Mouse (Mus musculus): Measurements from ENCODE around the gene Ltbp1. TPM values are rescaled to one million over a fixed set of nuclear protein-coding genes. Genes with fewer than 3 reads are reported as not detected.

Ltbp1 gene
- 6.6 and 12.2 TPM in 2 replicates for polyA plus RNA-seq (2012; rRNA removed)

DNA sequence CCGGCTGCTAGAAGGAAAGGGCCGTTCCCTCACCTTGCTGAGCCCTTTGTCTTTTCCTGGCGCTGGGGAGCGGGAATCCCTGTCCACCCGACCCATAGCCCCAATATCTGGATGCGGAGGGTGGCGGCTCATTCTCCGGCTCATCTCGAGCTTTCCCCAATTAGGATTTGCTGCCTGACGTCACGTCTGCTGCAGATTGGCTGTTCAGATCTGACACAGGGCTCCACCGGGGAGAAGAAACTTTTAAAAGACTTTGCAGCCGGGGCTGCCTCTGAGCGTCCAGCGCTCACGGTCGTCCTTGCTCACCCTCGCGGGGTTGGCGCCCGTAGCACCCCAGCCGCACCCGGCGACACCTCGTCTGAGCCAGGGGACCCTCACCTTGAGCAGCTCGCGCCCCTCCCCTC, at the start of gene Ltbp1:
Gene Ltbp1 (plus strand): TSS at position 288 of the 404 bp plus-strand sequence.
- 1% methylated on average over 26 of the region's 27 CpGs for WGBS
- H3K36me3 ChIP-seq (ENCODE audit: control insufficient read depth, insufficient read depth, low read length) = no peaks in the 10 kb centered on the region
- H3K27me3 ChIP-seq (ENCODE audit: control insufficient read depth, insufficient read depth, low read length) = peaks cover 22% of the 10 kb centered on the region
- TF ChIP-seq CTCF (IDR thresholded peaks at IDR 0.05; ENCODE audit: extremely low read depth, insufficient read length, insufficient replicate concordance, low read depth, low read length) (no peak), POLR2A (IDR thresholded peaks at IDR 0.05; ENCODE audit: low read depth, low read length) (peak; percentile 38; the same call in 1 of the 2 replicates)
- H3K27ac ChIP-seq (ENCODE audit: insufficient read depth, low read depth, low read length) = peak within 1 kb of the TSS; percentile 61
- peaks cover 1% of the 10 kb centered on the region; the same call in 1 of the 2 replicates for H3K4me1 ChIP-seq (ENCODE audit: control insufficient read depth, insufficient read depth, insufficient read length, low read length)
- H3K4me3 ChIP-seq (ENCODE audit: low read depth, low read length) = peak within 1 kb of the TSS; percentile 69

DNA sequence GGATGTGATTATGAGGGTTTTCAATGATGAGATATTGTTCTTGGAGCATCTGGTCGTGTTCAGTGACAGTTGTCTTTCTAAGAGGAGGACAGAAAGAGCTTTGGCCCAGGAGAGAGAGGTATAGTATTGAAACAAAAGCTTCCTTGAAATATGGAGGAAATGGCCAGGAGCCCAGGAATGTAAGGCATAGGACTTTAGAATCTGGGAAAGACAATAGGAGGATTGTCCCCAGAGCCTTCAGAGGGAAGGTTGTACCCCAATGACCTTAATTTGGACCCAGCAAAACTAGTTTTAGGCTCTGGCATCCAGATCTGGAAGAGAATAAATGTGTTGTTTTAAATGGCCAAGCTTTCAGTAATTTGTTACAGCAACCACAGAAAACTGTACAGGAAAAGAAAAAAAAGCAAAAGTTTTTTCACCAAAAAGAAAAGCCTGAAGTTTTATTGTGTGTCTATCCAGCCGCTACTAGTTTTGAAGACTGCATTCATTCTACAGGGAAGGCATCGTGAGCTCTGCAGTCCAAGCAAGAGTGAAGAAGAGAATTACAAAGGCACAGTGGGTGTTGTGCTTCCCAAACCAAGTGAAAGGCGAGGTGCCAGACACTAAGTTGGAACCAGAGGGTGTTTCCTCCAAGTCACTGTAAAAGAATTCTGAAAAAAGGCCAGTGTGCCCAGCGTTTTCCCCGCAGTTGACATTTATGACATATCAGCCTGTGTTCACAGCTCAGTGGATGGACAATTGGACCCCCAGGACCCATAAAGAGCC, 45.7 kb upstream of the Ltbp1 start:
- H3K36me3 ChIP-seq (ENCODE audit: control insufficient read depth, insufficient read depth, low read length) = no peaks in the 10 kb centered on the region
- WGBS = 61% methylated on average over 6 of the region's 6 CpGs
- no peaks in the 10 kb centered on the region for H3K4me1 ChIP-seq (ENCODE audit: control insufficient read depth, insufficient read depth, insufficient read length, low read length)
- TF ChIP-seq CTCF (IDR thresholded peaks at IDR 0.05; ENCODE audit: extremely low read depth, insufficient read length, insufficient replicate concordance, low read depth, low read length) (no peak), POLR2A (IDR thresholded peaks at IDR 0.05; ENCODE audit: low read depth, low read length) (no peak)
- no peaks in the 10 kb centered on the region for H3K27me3 ChIP-seq (ENCODE audit: control insufficient read depth, insufficient read depth, low read length)
- H3K27ac ChIP-seq (ENCODE audit: insufficient read depth, low read depth, low read length) = no peak overlapping the region
- no peak overlapping the region for H3K4me3 ChIP-seq (ENCODE audit: low read depth, low read length)

DNA sequence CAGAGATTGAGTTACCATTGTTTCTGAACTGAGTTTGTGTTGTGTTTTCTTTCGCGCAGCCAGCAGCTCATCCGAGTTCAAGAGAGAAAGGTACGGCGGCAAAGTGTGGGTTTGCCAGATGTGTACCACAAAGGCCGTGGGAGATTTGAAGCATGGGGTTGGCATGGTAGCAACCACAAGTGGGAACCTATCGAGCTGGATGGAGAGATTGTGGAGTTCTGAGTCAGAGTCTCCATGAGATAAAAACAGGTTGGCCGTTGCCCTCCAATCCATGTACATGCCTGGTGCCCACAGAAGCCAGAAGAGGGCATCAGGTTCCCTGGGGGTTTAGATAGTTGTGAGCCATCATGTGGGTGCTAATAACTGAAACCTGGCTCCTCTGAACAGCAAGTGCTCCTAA, 42.1 kb upstream of the Ltbp1 start:
- TF ChIP-seq CTCF (IDR thresholded peaks at IDR 0.05; ENCODE audit: extremely low read depth, insufficient read length, insufficient replicate concordance, low read depth, low read length) (no peak), POLR2A (IDR thresholded peaks at IDR 0.05; ENCODE audit: low read depth, low read length) (no peak)
- 88% methylated on average over 8 of the region's 8 CpGs for WGBS

DNA sequence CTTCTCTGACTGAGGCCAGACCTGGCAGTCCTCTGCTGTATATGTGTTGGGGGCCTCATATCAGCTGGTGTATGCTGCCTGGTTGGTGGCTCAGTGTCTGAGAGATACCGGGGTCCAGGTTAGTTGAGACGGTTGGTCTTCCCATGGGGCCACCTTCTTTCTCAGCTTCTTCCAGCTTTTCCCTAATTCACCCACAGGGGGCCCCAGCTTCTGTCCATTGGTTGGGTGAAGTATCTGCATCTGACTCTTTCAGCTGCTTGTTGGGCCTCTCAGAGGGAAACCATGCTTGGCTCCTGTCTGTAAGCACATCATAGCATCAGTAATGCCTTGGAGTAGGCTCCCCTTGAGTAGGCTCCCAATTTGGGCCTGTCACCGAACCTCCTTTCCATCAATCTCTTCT, 41.5 kb upstream of the Ltbp1 start:
- Histone ChIP-seq H3K27ac (ENCODE audit: insufficient read depth, low read depth, low read length) (no peak overlapping the region), H3K4me3 (ENCODE audit: low read depth, low read length) (no peak overlapping the region), H3K36me3 (ENCODE audit: control insufficient read depth, insufficient read depth, low read length) (no peaks in the 10 kb centered on the region), H3K27me3 (ENCODE audit: control insufficient read depth, insufficient read depth, low read length) (no peaks in the 10 kb centered on the region), H3K4me1 (ENCODE audit: control insufficient read depth, insufficient read depth, insufficient read length, low read length) (no peaks in the 10 kb centered on the region)
- 90% methylated on average over 3 of the region's 3 CpGs for WGBS
- TF ChIP-seq POLR2A (IDR thresholded peaks at IDR 0.05; ENCODE audit: low read depth, low read length) (no peak), CTCF (IDR thresholded peaks at IDR 0.05; ENCODE audit: extremely low read depth, insufficient read length, insufficient replicate concordance, low read depth, low read length) (no peak)

More for the DNA sequence above, 42.1 kb upstream of the Ltbp1 start:
- H3K27ac ChIP-seq (ENCODE audit: insufficient read depth, low read depth, low read length) = no peak overlapping the region
- no peaks in the 10 kb centered on the region for H3K36me3 ChIP-seq (ENCODE audit: control insufficient read depth, insufficient read depth, low read length)
- no peaks in the 10 kb centered on the region for H3K27me3 ChIP-seq (ENCODE audit: control insufficient read depth, insufficient read depth, low read length)
- H3K4me1 ChIP-seq (ENCODE audit: control insufficient read depth, insufficient read depth, insufficient read length, low read length) = no peaks in the 10 kb centered on the region
- H3K4me3 ChIP-seq (ENCODE audit: low read depth, low read length) = no peak overlapping the region

DNA sequence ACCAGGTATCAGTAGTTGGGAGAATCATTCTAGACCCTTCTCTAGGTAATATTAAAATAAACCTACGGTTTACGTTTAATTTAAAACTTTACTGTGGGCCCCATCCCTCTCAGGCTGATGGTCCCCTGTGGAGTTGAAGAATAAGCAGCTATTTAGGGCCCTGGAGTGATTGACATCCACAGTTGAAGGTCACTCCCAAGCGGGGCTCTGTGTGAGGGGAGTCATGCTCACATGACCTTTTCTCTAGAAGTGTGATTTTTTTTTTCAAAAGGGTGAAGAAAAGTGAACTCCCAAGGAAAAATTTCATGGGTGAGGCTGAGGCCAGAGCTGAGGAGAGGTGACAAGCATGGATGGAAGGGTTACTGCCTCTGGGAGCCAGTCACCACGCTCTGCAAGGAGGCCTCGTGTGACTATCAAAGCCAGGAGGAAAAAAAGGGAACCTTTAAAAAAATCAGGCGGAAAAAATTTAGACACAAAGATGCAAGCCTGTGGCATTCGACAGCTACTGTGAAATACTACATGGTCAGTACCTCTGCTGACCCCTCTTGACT, 38.0 kb upstream of the Ltbp1 start:
- no peak for TF ChIP-seq CTCF (IDR thresholded peaks at IDR 0.05; ENCODE audit: extremely low read depth, insufficient read length, insufficient replicate concordance, low read depth, low read length)
- no peak for TF ChIP-seq POLR2A (IDR thresholded peaks at IDR 0.05; ENCODE audit: low read depth, low read length)
- 73% methylated on average over 7 of the region's 7 CpGs for WGBS
- no peak overlapping the region for H3K4me3 ChIP-seq (ENCODE audit: low read depth, low read length)

DNA sequence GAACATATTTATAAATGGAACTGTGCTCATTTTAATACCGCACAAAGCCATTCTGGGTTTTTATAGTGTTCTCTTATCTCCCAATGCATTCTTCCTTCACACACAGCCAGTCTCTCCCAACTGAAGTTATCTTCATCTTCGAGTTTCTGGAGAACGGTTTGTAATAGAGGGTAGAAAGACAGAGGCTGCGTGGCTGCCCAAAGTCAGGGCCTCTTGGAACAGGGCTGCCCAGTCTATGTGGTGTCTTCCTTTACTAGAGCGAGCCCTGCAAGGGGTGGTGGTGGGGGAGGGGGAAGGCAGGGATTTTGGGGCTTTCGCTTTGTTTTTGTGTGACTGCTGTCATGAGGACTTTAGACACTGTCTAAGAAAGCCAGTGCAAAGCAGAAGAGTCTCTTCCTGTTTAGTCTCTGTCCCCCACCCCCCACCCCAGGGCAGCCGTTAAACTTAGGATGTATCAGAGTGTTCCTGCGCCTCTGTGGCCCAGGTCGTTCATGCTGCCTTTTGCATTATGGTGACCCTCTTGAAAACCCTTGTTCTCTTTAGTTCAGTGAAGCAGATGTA, 37.1 kb upstream of the Ltbp1 start:
- H3K27me3 ChIP-seq (ENCODE audit: control insufficient read depth, insufficient read depth, low read length) = no peaks in the 10 kb centered on the region
- WGBS = 65% methylated on average over 9 of the region's 9 CpGs
- no peaks in the 10 kb centered on the region for H3K4me1 ChIP-seq (ENCODE audit: control insufficient read depth, insufficient read depth, insufficient read length, low read length)
- H3K4me3 ChIP-seq (ENCODE audit: low read depth, low read length) = no peak overlapping the region
- no peak for TF ChIP-seq CTCF (IDR thresholded peaks at IDR 0.05; ENCODE audit: extremely low read depth, insufficient read length, insufficient replicate concordance, low read depth, low read length)
- TF ChIP-seq POLR2A (IDR thresholded peaks at IDR 0.05; ENCODE audit: low read depth, low read length) = no peak
- H3K27ac ChIP-seq (ENCODE audit: insufficient read depth, low read depth, low read length) = no peak overlapping the region
- no peaks in the 10 kb centered on the region for H3K36me3 ChIP-seq (ENCODE audit: control insufficient read depth, insufficient read depth, low read length)

More for the DNA sequence above, 38.0 kb upstream of the Ltbp1 start:
- no peaks in the 10 kb centered on the region for H3K36me3 ChIP-seq (ENCODE audit: control insufficient read depth, insufficient read depth, low read length)
- no peak overlapping the region for H3K27ac ChIP-seq (ENCODE audit: insufficient read depth, low read depth, low read length)
- H3K27me3 ChIP-seq (ENCODE audit: control insufficient read depth, insufficient read depth, low read length) = no peaks in the 10 kb centered on the region
- H3K4me1 ChIP-seq (ENCODE audit: control insufficient read depth, insufficient read depth, insufficient read length, low read length) = no peaks in the 10 kb centered on the region

DNA sequence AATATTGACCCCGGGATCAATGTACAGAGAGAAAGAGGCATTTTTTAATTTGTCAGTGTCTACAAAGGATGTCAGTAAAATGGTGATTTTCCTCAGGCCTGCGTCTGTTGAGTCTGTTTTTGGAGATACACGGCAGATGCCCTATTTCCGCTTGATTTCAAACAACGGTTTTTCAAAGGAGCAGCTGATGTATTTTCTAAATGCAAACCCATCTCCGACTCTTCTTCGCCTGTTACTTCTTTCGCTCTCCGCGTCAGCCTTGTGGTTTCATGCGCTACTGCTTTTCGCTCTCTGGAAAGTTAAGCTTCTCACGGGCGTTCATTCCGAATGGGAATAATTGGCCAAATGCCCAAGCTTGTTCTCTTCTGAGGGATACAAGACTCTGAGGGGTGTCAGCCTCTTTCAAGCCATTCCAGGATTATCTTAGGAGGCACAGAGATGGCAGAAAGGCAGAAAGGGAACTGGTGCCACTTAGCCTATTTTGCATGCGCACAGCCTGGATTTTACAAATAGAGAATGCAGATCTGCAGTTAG, 36.6 kb upstream of the Ltbp1 start:
- H3K4me1 ChIP-seq (ENCODE audit: control insufficient read depth, insufficient read depth, insufficient read length, low read length) = no peaks in the 10 kb centered on the region
- 82% methylated on average over 16 of the region's 16 CpGs for WGBS
- H3K4me3 ChIP-seq (ENCODE audit: low read depth, low read length) = no peak overlapping the region
- no peaks in the 10 kb centered on the region for H3K36me3 ChIP-seq (ENCODE audit: control insufficient read depth, insufficient read depth, low read length)
- TF ChIP-seq CTCF (IDR thresholded peaks at IDR 0.05; ENCODE audit: extremely low read depth, insufficient read length, insufficient replicate concordance, low read depth, low read length) = no peak
- TF ChIP-seq POLR2A (IDR thresholded peaks at IDR 0.05; ENCODE audit: low read depth, low read length) = no peak
- H3K27ac ChIP-seq (ENCODE audit: insufficient read depth, low read depth, low read length) = no peak overlapping the region
- H3K27me3 ChIP-seq (ENCODE audit: control insufficient read depth, insufficient read depth, low read length) = no peaks in the 10 kb centered on the region
